Mouse (Mus musculus): Measurements from ENCODE around the gene Dnah7a.
"Not testable (repeated sequence)": the region's sequence is repeated elsewhere in the genome, so short reads cannot be mapped to it uniquely, and the experiment has no call there.

Gene Dnah7a

DNA sequence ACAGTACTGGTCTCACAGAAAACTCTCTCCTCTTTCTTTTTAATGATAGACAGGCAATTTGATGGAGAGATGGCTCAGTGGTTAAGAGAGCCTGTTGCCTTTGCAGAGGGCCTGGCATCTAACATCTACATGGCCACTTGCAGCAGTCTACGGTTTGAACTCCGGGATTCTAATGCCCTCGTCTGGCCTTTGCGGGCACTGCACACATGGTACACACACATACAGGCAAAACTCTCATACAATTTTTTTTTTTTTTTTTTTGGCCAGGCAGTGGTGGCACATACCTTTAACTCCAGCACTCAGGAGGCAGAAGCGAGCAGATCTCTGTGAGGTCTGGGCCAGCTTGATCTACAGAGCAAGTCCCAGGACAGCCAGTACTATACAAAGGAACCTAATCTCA is 2.4 kb downstream of the Dnah7a start:
- no peak for DNase-seq (ENCODE audit: low spot score in 2 of 2)

DNA sequence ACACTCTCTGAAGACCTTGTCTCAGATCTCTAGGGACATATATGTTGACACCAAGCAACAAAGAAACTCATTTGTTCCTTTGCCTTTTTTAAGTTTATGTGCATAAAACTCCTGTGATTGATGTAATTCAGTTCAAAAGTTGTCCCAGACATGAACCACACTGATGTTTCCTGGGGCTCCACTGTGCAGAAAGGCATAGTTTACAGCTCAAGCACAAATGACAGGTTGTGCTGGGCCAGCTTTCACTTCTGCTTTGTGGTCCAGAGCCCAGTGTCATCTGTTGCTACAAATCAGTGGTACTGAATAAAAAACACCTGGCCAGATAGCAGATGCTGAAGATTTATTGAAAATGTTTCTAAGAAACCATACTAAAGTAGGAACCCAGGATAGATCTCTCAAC is 42.3 kb downstream of the Dnah7a start:
- DNase-seq (ENCODE audit: low spot score in 2 of 2) = not testable (repeated sequence)

DNA sequence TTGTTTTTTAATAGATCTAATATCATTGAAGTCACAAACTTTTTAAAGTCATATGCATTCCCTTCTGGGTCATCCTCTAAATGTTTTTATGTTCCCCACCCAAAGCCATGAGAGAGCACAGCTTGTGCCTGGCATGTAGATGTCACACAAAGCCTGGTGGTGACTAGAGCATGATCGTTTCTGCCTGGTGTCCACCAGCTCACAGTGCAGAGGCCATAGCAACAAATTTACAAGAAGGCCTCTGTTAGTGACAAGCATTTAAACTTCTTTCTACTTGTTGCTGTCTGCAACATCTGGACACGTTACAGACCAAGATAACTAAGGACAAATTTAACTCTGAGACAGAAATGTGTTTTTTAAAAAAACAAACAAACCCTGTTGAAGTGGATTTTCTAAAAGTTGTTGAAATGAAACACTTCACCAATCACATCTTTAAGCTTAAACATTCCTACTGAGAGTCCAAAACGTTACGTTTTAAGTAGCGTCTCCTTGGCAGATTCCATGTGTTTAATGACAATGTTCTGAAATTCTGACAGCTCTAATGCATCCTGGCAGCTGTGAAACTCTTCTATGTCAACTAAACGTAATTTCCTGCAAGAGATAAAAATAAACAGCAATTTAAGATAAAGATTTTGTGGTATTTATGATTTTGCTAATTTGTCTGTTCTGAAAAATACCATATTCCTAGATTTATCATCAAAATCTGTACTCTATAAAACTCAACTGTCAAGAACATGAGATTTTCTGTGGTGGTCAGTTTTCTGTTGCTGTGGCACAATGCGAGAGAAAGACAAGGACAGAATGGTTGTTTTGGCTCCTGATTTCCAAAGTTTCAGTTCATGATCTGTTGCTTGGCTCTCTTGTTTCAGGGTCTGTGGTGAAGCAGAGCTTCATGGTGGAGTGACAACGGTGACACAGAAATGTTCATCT is 66.5 kb downstream of the Dnah7a start:
- no peak for DNase-seq (ENCODE audit: low spot score in 2 of 2)

DNA sequence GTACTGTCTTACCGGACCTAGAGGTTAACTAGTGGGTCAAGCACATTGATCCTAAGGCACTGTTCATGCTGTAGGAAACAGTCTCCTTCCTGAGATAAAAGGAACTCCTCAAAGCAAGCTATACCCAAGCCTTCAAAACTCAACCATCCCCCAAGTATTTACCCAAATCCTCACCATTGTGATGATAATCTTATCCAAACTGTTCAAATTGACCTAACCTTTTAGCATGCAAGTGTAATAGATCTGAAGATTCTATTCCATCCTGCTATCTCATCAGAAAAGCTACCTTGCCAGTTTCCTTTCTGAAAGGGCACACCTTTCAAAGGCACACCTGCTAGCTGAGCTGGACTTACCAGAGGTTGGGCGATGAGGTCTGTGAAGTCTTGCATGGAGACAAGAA is 70.9 kb downstream of the Dnah7a start:
- DNase-seq (ENCODE audit: low spot score in 2 of 2) = not testable (repeated sequence)

DNA sequence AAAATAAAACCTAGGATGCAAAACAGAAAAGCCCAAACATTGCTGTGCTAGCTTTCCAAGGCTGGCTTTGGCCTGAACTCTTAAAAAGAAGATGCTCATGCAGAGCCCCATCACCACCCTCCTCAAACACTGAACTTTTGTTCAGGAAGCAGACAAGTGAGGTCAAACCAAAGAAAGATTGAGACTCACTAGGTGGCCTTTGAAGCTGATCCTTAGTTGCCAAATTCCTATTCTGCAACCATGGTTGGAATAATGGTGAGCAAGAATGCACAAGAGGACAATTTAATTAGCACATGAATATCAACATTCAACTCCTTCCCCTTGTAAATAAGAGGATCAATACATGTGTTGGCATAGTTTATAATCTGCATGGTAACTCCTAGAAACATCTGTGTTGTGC is 74.5 kb downstream of the Dnah7a start:
- DNase-seq (ENCODE audit: low spot score in 2 of 2) = not testable (repeated sequence)

DNA sequence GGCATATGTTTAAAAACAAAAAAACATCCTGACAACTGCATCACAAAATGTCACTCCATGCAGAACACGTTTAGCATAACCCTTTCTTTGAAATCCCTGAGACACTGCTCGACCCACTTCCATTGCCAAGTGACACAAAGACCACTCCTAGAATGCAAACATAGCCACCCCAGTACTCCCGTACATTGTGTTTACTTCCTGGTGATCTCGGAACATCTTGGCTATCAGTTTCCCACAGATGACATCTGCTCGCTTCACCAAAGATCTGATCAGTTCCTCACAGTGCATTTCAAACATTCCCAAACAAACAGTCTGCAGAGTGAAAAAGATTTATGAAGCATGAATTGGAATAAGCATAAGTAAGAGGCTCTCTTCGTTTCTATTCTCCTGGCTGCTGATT is 76.6 kb downstream of the Dnah7a start:
- DNase-seq (ENCODE audit: low spot score in 2 of 2) = no peak

DNA sequence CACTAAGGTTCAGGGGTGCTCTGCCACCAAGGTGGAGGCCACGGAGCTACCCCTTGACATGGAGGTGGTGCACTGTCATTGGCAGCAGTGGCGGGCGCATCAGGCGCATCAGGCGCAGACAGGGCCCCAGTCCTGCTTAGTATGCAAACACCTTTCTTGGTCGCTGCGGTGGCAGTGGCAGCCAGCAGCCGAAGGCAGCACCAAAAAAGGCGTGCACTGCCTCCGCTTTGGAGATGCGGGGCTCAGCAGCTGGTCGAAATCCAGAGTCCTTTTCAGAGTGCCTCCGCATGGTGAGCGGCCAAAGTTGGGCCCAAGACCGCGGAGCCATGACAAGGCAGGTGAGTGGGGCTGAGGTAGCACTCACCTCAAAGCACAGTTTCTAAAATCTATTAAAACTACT is 93.1 kb downstream of the Dnah7a start:
- no peak for DNase-seq (ENCODE audit: low spot score in 2 of 2)

DNA sequence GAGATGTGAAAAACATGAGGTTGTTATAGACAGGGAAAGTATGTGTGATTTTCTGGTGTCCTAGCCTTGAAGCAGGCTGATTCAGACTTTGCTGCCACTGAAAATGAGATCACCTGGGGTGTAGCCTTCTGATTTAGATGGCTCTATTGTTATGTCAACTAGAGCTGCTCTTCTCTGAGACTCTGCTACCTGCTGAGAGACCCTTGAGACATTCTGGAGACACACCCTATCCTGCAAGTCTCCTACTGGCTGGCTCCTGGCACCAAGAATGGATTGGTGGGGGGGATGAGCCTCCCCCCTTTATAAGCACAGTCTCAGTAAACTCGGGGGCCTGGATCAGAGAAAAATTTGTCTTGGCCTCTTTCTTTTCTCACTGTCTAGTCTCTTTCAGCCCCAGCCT is 125.3 kb downstream of the Dnah7a start:
- DNase-seq (ENCODE audit: low spot score in 2 of 2) = not testable (repeated sequence)

DNA sequence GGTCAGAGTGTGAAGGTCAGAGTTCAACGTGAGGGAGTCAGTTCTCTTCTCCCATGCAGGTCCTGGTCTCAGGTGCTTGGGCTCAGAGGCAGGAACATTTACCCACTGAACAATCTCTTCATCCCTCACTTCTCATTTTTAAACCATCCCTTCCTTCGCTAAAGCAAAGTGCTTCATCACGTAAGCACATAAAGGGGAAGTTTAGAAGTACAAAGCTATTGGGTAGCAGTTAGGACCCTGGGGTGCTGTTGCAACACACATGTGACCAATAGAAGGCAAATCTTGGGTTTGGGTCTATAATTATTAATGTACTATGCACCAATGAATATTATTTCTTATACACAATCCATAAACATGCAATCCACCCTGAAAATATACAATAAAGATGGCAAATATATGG is 148.7 kb downstream of the Dnah7a start:
- DNase-seq (ENCODE audit: low spot score in 2 of 2) = not testable (repeated sequence)

DNA sequence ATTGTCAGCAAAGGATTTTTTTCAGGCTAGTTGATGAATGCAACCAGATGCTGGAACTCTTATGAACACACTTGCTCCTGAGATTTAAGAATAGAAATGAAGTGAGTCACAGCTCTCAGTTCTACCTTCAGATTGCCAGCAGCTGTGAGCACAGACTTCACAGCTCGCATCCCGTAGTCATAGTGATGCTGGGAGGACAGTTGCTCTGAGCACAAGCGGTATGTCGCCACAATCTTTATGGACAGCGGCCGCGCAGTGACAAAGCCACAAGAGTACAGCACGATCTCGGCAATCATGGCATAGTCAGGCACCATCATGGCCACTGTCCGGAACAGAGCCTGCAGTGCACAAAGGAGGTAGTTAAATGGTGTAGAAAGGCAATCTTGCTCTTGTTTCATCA is 159.6 kb downstream of the Dnah7a start:
- DNase-seq (ENCODE audit: low spot score in 2 of 2) = not testable (repeated sequence)

DNA sequence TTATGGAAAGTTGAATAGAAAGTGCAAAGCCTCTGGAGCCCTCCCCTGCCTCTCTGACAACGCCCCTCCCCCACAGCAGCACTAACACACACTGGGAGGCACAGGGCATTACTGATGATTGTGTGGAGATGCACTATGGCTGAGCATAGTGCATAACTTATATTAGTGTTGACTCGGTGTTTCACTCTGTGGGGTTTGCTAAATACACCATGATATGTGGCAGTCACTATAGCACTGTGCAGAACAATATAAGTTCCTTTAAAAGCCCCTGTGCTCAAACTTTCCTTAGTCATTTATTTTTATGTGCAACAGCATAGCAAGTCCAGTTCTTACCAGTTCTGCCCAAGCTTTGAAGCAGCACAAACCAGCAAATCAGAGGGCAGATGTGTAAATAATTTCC is 168.2 kb downstream of the Dnah7a start:
- not testable (repeated sequence) for DNase-seq (ENCODE audit: low spot score in 2 of 2)

DNA sequence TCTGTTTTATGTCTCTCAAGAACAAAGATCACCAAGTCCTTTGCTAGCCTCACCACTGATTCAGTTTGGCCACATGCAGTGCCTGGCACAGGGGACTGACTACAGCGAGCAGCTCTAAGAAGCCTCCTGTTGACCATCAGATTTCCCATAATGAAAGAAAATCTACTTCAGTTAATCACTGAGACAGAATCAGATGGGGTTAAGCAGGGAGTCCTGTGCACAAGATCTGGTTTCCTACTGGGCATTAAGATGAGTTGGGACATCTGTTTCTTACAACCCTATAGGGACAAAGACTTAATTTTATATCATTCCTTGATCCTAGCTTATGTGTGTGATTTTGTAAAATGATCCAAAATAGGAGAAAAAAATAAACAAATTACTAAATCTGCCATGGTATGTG is 171.8 kb downstream of the Dnah7a start:
- not testable (repeated sequence) for DNase-seq (ENCODE audit: low spot score in 2 of 2)

DNA sequence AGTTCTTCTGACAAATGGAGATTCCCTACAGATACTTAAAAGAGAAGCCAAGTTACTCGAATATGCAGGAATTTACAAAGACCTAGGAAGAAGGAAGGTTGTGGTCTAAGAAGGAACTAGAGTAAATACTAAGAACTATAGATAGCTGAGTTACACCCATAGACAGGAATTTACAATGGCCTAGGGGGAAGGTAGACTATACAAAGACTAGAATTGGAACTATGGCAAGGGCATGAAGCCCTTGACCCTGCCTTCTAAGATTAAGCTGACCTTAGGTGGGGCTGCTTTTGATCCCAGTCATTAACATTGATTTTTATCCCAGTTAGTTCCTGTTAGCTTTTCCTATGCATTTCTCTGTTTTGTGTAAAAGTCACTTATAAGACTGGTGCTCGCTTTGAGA is 180.6 kb downstream of the Dnah7a start:
- DNase-seq (ENCODE audit: low spot score in 2 of 2) = not testable (repeated sequence)

DNA sequence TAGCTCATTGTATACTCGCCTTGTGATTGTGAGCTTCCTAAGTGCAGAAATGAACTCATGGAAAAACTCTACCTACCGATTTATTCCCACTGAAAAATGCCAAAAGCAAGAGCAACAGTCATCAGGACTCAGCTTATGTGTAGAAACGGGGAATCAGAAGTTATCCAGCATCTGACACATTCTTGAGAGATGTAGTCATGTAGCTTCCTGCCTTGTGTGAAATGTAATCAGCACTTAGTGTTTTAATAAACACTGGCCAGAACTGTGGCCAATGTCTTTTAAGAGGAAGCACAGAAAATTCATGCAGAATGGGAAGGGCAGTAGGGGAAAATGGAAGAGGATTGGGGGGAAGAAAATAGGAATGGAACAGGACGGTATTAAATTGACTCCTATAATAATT is 232.9 kb downstream of the Dnah7a start:
- no peak for DNase-seq (ENCODE audit: low spot score in 2 of 2)

DNA sequence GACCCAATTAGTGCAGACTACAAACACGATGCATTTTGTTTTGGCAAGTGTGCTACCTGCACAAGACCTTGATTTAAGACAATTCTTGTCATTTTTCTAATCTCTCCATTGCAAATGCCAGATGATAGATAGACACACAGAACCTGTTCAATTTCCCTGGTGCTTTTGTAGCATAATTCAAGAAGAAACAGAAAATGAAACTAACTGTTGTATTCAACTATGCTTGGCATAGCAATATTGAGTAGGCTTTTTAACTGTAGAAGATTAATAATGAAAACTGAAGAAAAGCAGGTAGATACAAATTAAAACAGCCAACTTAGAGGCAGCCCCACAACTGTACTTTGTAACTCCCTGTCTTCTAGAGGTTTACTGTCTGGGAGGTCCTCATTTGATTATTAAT is 234.5 kb downstream of the Dnah7a start:
- DNase-seq (ENCODE audit: low spot score in 2 of 2) = not testable (repeated sequence)

DNA sequence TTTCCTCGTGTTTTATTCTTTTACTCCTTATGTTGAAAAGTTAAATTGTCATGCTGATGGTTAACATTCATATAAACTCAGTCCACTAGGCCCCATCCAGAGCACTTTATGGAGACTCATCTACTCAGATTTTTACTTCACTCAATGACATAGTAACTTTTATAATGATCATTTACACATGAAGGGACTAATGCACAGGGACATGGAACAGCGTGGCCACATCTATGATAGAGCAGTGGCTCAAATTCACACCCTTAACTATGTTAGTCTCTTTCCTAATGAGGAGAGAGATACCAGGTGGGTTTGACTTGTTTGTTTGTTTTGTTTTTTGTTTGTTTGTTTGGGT is 239.3 kb downstream of the Dnah7a start:
- DNase-seq (ENCODE audit: low spot score in 2 of 2) = no peak

DNA sequence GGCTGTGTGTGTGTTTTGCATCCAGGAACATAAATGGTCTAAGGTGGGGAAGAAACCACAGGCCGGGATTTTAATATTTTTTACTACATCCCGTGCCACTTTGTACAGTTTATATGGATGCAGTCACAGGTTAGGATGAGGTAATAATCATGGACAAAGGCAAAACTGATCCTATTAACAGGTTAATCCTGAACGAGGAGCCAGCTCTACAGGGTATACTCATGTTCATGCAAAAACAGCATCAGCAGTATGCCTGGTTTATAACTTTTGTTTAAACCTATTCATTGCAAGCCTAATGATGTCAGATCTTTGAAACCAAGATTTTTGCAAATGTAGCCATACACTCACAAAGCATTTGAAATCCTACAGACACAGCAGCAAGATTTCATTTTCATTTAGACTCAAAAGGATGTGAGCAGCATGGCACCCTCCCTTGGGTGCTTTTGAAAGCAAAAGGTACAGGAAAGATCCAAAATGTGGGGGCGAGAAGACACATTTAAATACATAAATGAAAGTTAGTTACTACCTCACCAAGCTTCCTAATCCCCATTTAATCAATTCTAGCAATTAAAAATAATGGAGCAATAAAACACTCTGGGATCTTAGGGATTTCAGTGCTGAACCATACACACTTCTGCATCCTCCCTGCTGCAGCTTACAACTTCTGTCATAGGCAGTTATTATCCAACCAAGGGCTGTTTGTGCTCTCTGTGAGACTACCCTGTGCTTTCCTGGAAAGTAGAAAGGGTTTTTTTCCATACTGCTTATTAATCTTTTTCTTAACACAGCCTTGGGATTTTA is 239.9 kb downstream of the Dnah7a start:
- DNase-seq (ENCODE audit: low spot score in 2 of 2) = not testable (repeated sequence)

DNA sequence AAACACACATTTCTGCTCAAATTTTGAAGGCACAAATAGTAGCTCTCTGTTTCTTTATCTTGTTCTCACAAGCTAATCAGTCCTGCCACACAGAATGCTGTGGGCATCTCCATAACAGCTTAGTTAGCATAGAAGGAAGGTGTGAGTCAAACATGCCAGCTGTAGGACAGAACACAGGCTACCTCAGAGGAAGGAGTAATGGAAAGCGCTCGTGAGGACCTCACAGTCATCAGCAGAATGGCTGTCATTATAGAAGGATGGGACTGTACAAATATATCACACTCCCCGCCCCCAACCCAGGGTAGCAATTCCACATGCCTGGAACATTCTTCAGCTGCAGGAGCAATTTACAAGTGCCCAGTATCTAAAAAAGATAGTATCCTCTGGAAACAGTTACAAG is 267.4 kb downstream of the Dnah7a start:
- not testable (repeated sequence) for DNase-seq (ENCODE audit: low spot score in 2 of 2)

DNA sequence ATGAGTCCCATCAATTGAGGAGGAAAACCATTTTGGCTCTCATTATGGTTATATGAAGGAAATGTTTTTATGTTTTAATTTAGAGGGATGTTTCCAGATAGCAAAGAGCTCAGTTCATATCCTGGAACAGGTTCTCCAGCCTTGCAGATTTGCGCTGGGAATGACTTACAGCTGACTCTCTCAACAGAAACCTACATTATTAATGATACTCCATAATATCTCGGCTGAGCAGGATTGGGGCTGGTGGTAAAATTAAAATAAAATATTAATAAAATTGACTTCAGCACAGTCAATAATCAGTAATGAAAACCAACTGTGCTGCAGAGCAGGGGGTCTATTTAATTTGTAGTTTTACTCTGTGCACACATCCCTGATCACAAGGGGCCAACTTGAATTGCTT is 274.2 kb downstream of the Dnah7a start:
- not testable (repeated sequence) for DNase-seq (ENCODE audit: low spot score in 2 of 2)

DNA sequence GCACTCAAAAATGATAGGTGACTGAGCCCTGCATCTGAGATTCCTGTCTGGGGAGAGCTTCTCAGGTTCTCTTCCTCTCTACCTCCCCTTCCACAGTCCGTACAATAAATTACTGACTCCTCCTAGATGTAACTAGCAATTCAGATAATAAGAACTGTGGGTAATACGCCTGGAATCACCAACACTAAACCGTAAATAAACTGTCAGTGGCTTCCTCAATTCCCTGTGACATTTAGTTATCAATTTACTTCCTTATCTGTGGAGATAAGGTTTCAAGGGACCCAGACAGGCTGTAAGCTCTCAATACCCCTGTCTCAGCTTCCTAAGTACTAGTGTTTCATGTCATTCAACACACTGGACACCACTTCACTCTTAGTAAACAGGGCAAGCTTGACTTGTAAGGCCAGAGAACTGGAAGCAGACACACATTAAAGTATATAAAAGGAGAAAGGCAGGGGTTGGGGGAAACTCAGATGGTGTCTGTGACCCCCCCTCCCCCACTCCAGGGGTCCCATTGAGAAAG is 300.7 kb downstream of the Dnah7a start:
- no peak for DNase-seq (ENCODE audit: low spot score in 2 of 2)

DNA sequence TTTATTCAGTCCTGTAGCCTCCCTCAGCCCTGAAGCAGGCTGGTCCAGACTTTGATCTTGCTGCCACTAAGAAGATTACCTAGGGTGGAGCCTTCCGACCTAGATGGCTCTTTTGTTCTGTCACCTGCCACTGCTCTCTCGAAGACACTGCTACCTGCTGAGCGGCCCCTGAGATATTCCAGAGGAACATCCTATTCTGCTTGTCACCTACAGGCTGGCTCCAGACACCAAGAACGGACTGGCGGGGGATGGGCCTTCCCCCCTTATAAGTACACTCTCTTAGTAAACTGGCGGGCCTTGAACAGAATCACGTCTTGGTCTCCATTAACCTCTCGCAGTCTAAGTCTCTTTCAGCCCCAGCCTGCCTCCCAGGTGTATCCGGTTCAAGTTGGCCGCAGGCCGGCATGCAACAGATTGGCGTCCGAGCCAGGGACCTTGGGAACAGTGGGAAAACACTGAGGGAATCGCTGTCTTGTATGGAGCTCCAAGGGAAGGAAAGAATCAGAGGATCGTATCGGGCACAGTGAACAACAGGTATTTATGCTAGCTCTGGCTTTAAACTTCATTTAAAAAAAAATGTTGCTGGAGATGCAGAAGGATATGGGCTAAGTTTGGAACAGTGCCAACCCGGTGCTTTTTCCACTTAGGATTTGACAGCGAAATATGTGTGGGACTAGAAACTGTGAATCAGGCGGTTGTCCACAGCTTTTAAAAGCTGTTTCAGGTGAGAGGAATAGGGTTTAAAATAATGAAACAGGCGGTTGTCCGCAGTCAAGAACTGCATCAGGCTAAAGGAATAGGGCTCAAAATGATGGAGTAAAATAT is 312.4 kb downstream of the Dnah7a start:
- DNase-seq (ENCODE audit: low spot score in 2 of 2) = not testable (repeated sequence)

DNA sequence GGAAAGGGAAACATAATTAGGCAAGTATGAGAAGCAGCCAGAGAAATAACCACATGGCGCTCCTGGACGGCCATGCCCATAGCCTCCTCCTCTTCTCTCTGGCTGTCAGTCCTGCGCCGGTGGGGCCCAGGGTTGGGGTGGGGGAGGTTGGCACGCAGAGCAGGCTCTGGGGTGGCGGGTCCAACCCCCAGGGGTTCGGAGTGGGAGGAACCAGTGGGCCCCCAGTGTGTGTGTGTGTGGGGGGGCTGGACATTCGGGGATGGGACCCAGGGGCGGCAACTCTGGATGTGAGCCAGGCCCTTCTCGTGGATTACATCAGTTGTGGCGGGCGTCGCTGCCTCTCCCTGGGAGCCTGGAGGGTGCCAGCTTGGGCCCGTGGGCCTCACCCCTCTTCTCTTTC is 317.8 kb downstream of the Dnah7a start:
- DNase-seq (ENCODE audit: low spot score in 2 of 2) = no peak

Measured in urinary bladder, adult 18-20 months (tissue).